Mouse (Mus musculus): Measurements from ENCODE around the gene Sipa1l2. TPM values are rescaled to one million over a fixed set of nuclear protein-coding genes. Genes with fewer than 3 reads are reported as not detected.

Gene Sipa1l2
- total RNA-seq (2014; fragmentation: Nextera tagmentation) (1.0 and 1.4 TPM in 2 replicates), total RNA-seq (2017) (1.9 and 2.4 TPM in 2 replicates)

- ATAC-seq (replicated peaks; ENCODE audit: poor library complexity, severe bottlenecking): peak; percentile 83
Observed at GRCm38 (mm10) chr8:125569533-125570365, at the start of gene Sipa1l2. Gene Sipa1l2 (minus strand): TSS chr8:125569808.

GRCm38 (mm10) chr8:125618543-125619335 is 49.1 kb upstream of the Sipa1l2 start:
- peak; percentile 54 for ATAC-seq (replicated peaks; ENCODE audit: poor library complexity, severe bottlenecking)

GRCm38 (mm10) chr8:125616935-125617334 is 47.3 kb upstream of the Sipa1l2 start:
- no peak for ATAC-seq (replicated peaks; ENCODE audit: poor library complexity, severe bottlenecking)

- ATAC-seq (replicated peaks; ENCODE audit: poor library complexity, severe bottlenecking): no peak
Observed at GRCm38 (mm10) chr8:125616039-125616438, 46.4 kb upstream of the Sipa1l2 start.

GRCm38 (mm10) chr8:125613552-125613951 is 43.9 kb upstream of the Sipa1l2 start:
- no peak for ATAC-seq (replicated peaks; ENCODE audit: poor library complexity, severe bottlenecking)

- no peak for ATAC-seq (replicated peaks; ENCODE audit: poor library complexity, severe bottlenecking)
Observed at GRCm38 (mm10) chr8:125611799-125612560, 42.4 kb upstream of the Sipa1l2 start.

- no peak for ATAC-seq (replicated peaks; ENCODE audit: poor library complexity, severe bottlenecking)
Observed at GRCm38 (mm10) chr8:125611024-125611798, 41.6 kb upstream of the Sipa1l2 start.

- no peak for ATAC-seq (replicated peaks; ENCODE audit: poor library complexity, severe bottlenecking)
Observed at GRCm38 (mm10) chr8:125609737-125610136, 40.1 kb upstream of the Sipa1l2 start.

- ATAC-seq (replicated peaks; ENCODE audit: poor library complexity, severe bottlenecking): no peak
Observed at GRCm38 (mm10) chr8:125607714-125608223, 38.2 kb upstream of the Sipa1l2 start.

- ATAC-seq (replicated peaks; ENCODE audit: poor library complexity, severe bottlenecking): peak; percentile 39; the same call in 1 of the 2 replicates
Observed at GRCm38 (mm10) chr8:125606937-125607336, 37.3 kb upstream of the Sipa1l2 start.

GRCm38 (mm10) chr8:125604817-125605512 is 35.4 kb upstream of the Sipa1l2 start:
- ATAC-seq (replicated peaks; ENCODE audit: poor library complexity, severe bottlenecking): no peak

GRCm38 (mm10) chr8:125604213-125604816 is 34.7 kb upstream of the Sipa1l2 start:
- ATAC-seq (replicated peaks; ENCODE audit: poor library complexity, severe bottlenecking): peak; percentile 65

GRCm38 (mm10) chr8:125603312-125603840 is 33.8 kb upstream of the Sipa1l2 start:
- ATAC-seq (replicated peaks; ENCODE audit: poor library complexity, severe bottlenecking): no peak

GRCm38 (mm10) chr8:125600033-125600686 is 30.6 kb upstream of the Sipa1l2 start:
- ATAC-seq (replicated peaks; ENCODE audit: poor library complexity, severe bottlenecking): peak; percentile 81

GRCm38 (mm10) chr8:125595571-125596508 is 26.2 kb upstream of the Sipa1l2 start:
- ATAC-seq (replicated peaks; ENCODE audit: poor library complexity, severe bottlenecking): peak; percentile 43

- no peak for ATAC-seq (replicated peaks; ENCODE audit: poor library complexity, severe bottlenecking)
Observed at GRCm38 (mm10) chr8:125590363-125590762, 20.8 kb upstream of the Sipa1l2 start.

- no peak for ATAC-seq (replicated peaks; ENCODE audit: poor library complexity, severe bottlenecking)
Observed at GRCm38 (mm10) chr8:125586587-125586986, 17.0 kb upstream of the Sipa1l2 start.

Data from granulocyte monocyte progenitor cell, adult 5-6 weeks (primary cell).